Mouse (Mus musculus) stomach, postnatal 0 days (tissue): ENCODE results near the gene Gm20458.
A peak's percentile ranks its signal among the peaks of the same experiment; 100 is the strongest.

Experiments used
- CTCF ChIP-seq: IDR thresholded peaks from 2 replicates; pipeline ENCODE4 v1.5.1; 2016; ENCODE audit warnings: antibody characterized with exemption, low read depth, mild to moderate bottlenecking, moderate library complexity
- EP300 ChIP-seq: optimal IDR thresholded peaks from 2 replicates; pipeline ENCODE3; 2016; ENCODE audit warnings: antibody characterized with exemption

- peak; percentile 48 for TF ChIP-seq CTCF
- no peak for TF ChIP-seq EP300
These were observed 17.7 kb upstream of the Gm20458 start for GRCm38 (mm10) chr2:164443051-164443437.
